Mouse (Mus musculus): ENCODE data around the gene Dll1.

DNA sequence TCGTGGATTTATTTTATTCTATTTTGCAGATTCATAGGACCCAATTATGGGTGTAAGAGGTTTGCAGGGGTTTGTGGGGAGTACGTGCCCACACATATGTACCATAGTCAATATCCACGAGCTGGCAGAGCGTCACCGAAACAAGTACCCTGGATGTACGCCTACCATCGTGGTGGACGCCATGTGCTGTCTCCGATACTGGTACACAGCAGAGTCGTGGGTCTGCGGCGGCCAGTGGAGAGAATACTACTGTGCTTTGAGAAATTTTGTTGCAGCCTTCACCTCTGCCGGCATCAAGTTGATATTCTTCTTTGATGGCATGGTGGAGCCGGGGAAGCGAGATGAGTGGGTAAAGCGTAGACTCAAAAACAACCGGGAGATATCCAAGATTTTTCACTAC lies 25.0 kb upstream of the Dll1 start:
- no peak for TF ChIP-seq CTCF (IDR thresholded peaks at IDR 0.05; ENCODE audit: extremely low read depth, insufficient read depth, low read length)
- TF ChIP-seq POLR2A (IDR thresholded peaks at IDR 0.05; ENCODE audit: extremely low read depth, insufficient read depth, low read length) = no peak
